Mouse (Mus musculus): Measurements from ENCODE around the gene Sco2.

- TF ChIP-seq RCOR1 (conservative IDR thresholded peaks at IDR 0.05; ENCODE audit: low read depth, low read length) (no peak), USF2 (conservative IDR thresholded peaks at IDR 0.05; ENCODE audit: low read depth, low read length) (no peak), POLR2A (IDR thresholded peaks at IDR 0.05; ENCODE audit: low read depth, low read length) (no peak), TBP (conservative IDR thresholded peaks at IDR 0.05; ENCODE audit: low read depth, low read length) (no peak), E2F4 (IDR thresholded peaks at IDR 0.05; ENCODE audit: insufficient replicate concordance, low read depth, low read length) (no peak), NRF1 (IDR thresholded peaks at IDR 0.05; ENCODE audit: low read depth, low read length) (no peak), BHLHE40 (IDR thresholded peaks at IDR 0.05; ENCODE audit: low read depth, low read length) (no peak), JUN (IDR thresholded peaks at IDR 0.05; ENCODE audit: insufficient read depth, low read depth, low read length) (no peak), CTCF (conservative IDR thresholded peaks at IDR 0.05 in 1 of 2, IDR thresholded peaks at IDR 0.05 in 1 of 2; ENCODE audit: low read depth in 2 of 2, low read length in 2 of 2) (no peak), UBTF (IDR thresholded peaks at IDR 0.05; ENCODE audit: low read depth, low read length) (no peak), USF1 (IDR thresholded peaks at IDR 0.05; ENCODE audit: low read depth, low read length) (no peak), ZNF384 (IDR thresholded peaks at IDR 0.05; ENCODE audit: low read depth, low read length) (no peak), MYC (IDR thresholded peaks at IDR 0.05; ENCODE audit: low read depth, low read length) (no peak)
Measured at GRCm38 (mm10) chr15:89396883-89397282, 23.2 kb upstream of the Sco2 start.
